Mouse (Mus musculus) brown adipose tissue, adult 24 weeks (tissue): ENCODE measurements around the gene Rab4b. TPM values are rescaled to one million over a fixed set of nuclear protein-coding genes. Genes with fewer than 3 reads are reported as not detected.

Experiments used
- polyA plus RNA-seq: library from polyadenylated mRNA; stranded (reverse); fragments of >200 nt; gene quantifications from 2 replicates; pipeline ENCODE4 v1.2.4, GENCODE M21; 2012; ENCODE audit not compliant: missing spikeins, insufficient read depth, insufficient read length

Gene Rab4b
- polyA plus RNA-seq, 1 experiment, result 21.4 TPM

Other genes starting within 250 kb of the Rab4b start
- gene Cyp2a22, start 239.5 kb downstream of the Rab4b start, polyA plus RNA-seq, result not detected in 2 replicates
- 1.0 TPM in 1 of 2 replicates, not detected in the other for gene Cyp2a12, start 149.8 kb downstream of the Rab4b start, polyA plus RNA-seq
- 5.0 and 8.5 TPM in 2 replicates for gene Cyp2f2, start 59.0 kb downstream of the Rab4b start, polyA plus RNA-seq
- not detected in 2 replicates for gene Cyp2t4, start 25.2 kb downstream of the Rab4b start, polyA plus RNA-seq
- 22.6 and 23.9 TPM in 2 replicates for gene Egln2, start 12.1 kb downstream of the Rab4b start, polyA plus RNA-seq
- gene Gm21983, start 2.2 kb upstream of the Rab4b start, polyA plus RNA-seq, result not detected in 2 replicates
- gene Mia, start 2.3 kb upstream of the Rab4b start, polyA plus RNA-seq, result not detected in 2 replicates
- 5.6 and 8.2 TPM in 2 replicates for gene BC024978, start 16.9 kb upstream of the Rab4b start, polyA plus RNA-seq
- 31.5 and 50.7 TPM in 2 replicates for gene Snrpa, start 17.4 kb upstream of the Rab4b start, polyA plus RNA-seq
- gene Itpkc, start 49.8 kb upstream of the Rab4b start, polyA plus RNA-seq, result 2.2 and 5.2 TPM in 2 replicates
- 13.3 and 19.1 TPM in 2 replicates for gene Coq8b, start 54.1 kb upstream of the Rab4b start, polyA plus RNA-seq
- 2.6 and 2.7 TPM in 2 replicates for gene Numbl, start 79.5 kb upstream of the Rab4b start, polyA plus RNA-seq
- 22.8 and 25.9 TPM in 2 replicates for gene Ltbp4, start 158.8 kb upstream of the Rab4b start, polyA plus RNA-seq
- 11.6 TPM in 2 replicates for gene Shkbp1, start 177.1 kb upstream of the Rab4b start, polyA plus RNA-seq
- 3.5 TPM in 1 of 2 replicates, not detected in the other for gene Gm20479, start 178.5 kb upstream of the Rab4b start, polyA plus RNA-seq